Mouse (Mus musculus) intestine, postnatal 0 days (tissue): ENCODE results near the gene Krt42. TPM values are rescaled to one million over a fixed set of nuclear protein-coding genes. Genes with fewer than 3 reads are reported as not detected.

Source experiments
- ATAC-seq: fragments of 200-750 bp; cut with Nextera tagmentation; 2 replicates; pipeline ENCODE4 v1.8.0; 2017; ENCODE audit warnings: mild to moderate bottlenecking, moderate TSS enrichment, moderate library complexity
- H3K27ac ChIP-seq: fragments of 300-500 bp; sonication (generic); 2 replicates; pipeline ENCODE4 v1.5.1; 2014; ENCODE audit warnings: mild to moderate bottlenecking, low read depth, low read length, moderate library complexity
- H3K27me3 ChIP-seq: fragments of 300-500 bp; sonication (generic); replicated peaks from 2 replicates; pipeline ENCODE4 v1.6.1; 2014; ENCODE audit warnings: low read length, mixed read lengths; ENCODE audit not compliant: control insufficient read depth, insufficient read depth
- H3K36me3 ChIP-seq: fragments of 300-500 bp; sonication (generic); 2 replicates; pipeline ENCODE4 v1.6.1; 2014; ENCODE audit warnings: mild to moderate bottlenecking, moderate library complexity; ENCODE audit not compliant: control insufficient read depth, insufficient read depth
- H3K4me1 ChIP-seq: fragments of 300-500 bp; sonication (generic); replicated peaks from 2 replicates; pipeline ENCODE4 v1.6.1; 2014; ENCODE audit warnings: antibody characterized with exemption, low read length, mixed read lengths; ENCODE audit not compliant: control insufficient read depth, insufficient read depth
- H3K4me2 ChIP-seq: fragments of 300-500 bp; sonication (generic); replicated peaks from 2 replicates; pipeline ENCODE4 v1.6.1; 2014; ENCODE audit warnings: low read depth, mild to moderate bottlenecking, moderate library complexity
- H3K4me3 ChIP-seq: fragments of 300-500 bp; sonication (generic); 2 replicates; pipeline ENCODE4 v1.5.1; 2014; ENCODE audit warnings: low read depth, low read length
- H3K9ac ChIP-seq: fragments of 300-500 bp; sonication (generic); 2 replicates; pipeline ENCODE4 v1.6.1; 2014; ENCODE audit warnings: mild to moderate bottlenecking, low read depth, low read length
- H3K9me3 ChIP-seq: fragments of 300-500 bp; sonication (generic); 2 replicates; pipeline ENCODE4 v1.6.1; 2016; ENCODE audit warnings: mixed run types; ENCODE audit not compliant: control insufficient read depth
- CTCF ChIP-seq: sonication (generic); IDR thresholded peaks from 2 replicates; pipeline ENCODE4 v1.5.1; 2016; ENCODE audit warnings: low read depth, mild to moderate bottlenecking, control low read depth, antibody characterized with exemption, moderate library complexity
- WGBS: fragments of 180-500 bp; shearing (Covaris S2); extraction: QIAGEN DNeasy Blood & Tissue Kit; methylation state at CpG from one replicate; pipeline ENCODE4 v1.1.7; 2014; 5-methylcytosine and 5-hydroxymethylcytosine counted together
- polyA plus RNA-seq: library from polyadenylated mRNA; unstranded; fragments of >200 nt; fragmentation: Nextera tagmentation; extraction: Ambion mirVana; gene quantifications from 2 replicates; pipeline ENCODE4 v1.2.1, GENCODE M21; 2015

Gene Krt42
- polyA plus RNA-seq, 1 experiment from 2014 or later: 0.12 TPM

GRCm38 (mm10) chr11:100219304-100219703 is 50.4 kb downstream of the Krt42 start:
- ATAC-seq: no peak
- no peak for TF ChIP-seq CTCF
- 76% methylated on average over 4 of the region's 4 CpGs for WGBS

More at GRCm38 (mm10) chr11:100219304-100219703, 50.4 kb downstream of the Krt42 start:
- Histone ChIP-seq H3K36me3 (no peaks in the 10 kb centered on the region), H3K4me2 (no peak overlapping the region), H3K9ac (no peak overlapping the region), H3K4me1 (no peaks in the 10 kb centered on the region; the same call in 1 of the 2 replicates), H3K27ac (no peak overlapping the region), H3K27me3 (no peaks in the 10 kb centered on the region), H3K9me3 (no peaks in the 10 kb centered on the region), H3K4me3 (no peak overlapping the region)

Other genes starting within 250 kb of the Krt42 start
- gene Krt33b, start 240.0 kb downstream of the Krt42 start, polyA plus RNA-seq: not detected in 2 replicates
- gene Krt34, start 228.3 kb downstream of the Krt42 start, polyA plus RNA-seq: not detected in 2 replicates
- gene Krt31, start 219.3 kb downstream of the Krt42 start, polyA plus RNA-seq: 0.07 TPM in 1 of 2 replicates, not detected in the other
- gene Krt32, start 181.6 kb downstream of the Krt42 start, polyA plus RNA-seq: not detected in 2 replicates
- gene Krt35, start 173.6 kb downstream of the Krt42 start, polyA plus RNA-seq: 0.26 and 0.44 TPM in 2 replicates
- 0.09 and 0.16 TPM in 2 replicates for gene Krt36, start 164.2 kb downstream of the Krt42 start, polyA plus RNA-seq
- not detected in 2 replicates for gene Krt13, start 148.3 kb downstream of the Krt42 start, polyA plus RNA-seq
- 1.2 and 1.5 TPM in 2 replicates for gene Krt15, start 133.9 kb downstream of the Krt42 start, polyA plus RNA-seq
- 491 and 533 TPM in 2 replicates for gene Krt19, start 121.2 kb downstream of the Krt42 start, polyA plus RNA-seq
- not detected in 2 replicates for gene Krt9, start 76.6 kb downstream of the Krt42 start, polyA plus RNA-seq
- gene Krt14, start 62.3 kb downstream of the Krt42 start, polyA plus RNA-seq: 8.9 and 10.0 TPM in 2 replicates
- gene Krt16, start 21.0 kb downstream of the Krt42 start, polyA plus RNA-seq: not detected in 2 replicates
- gene Krt17, start 8.8 kb downstream of the Krt42 start, polyA plus RNA-seq: 5.3 and 7.8 TPM in 2 replicates
- 1,650 and 1,730 TPM in 2 replicates for gene Eif1, start 50.0 kb upstream of the Krt42 start, polyA plus RNA-seq
- 1.1 and 5.0 TPM in 2 replicates for gene Gast, start 64.5 kb upstream of the Krt42 start, polyA plus RNA-seq
- gene Hap1, start 86.3 kb upstream of the Krt42 start, polyA plus RNA-seq: 10.0 and 10.4 TPM in 2 replicates
- gene Jup, start 127.9 kb upstream of the Krt42 start, polyA plus RNA-seq: 102 and 103 TPM in 2 replicates
- gene P3h4, start 145.0 kb upstream of the Krt42 start, polyA plus RNA-seq: 17.0 and 17.2 TPM in 2 replicates
- gene Fkbp10, start 145.8 kb upstream of the Krt42 start, polyA plus RNA-seq: 31.7 and 37.0 TPM in 2 replicates
- 31.6 and 33.0 TPM in 2 replicates for gene Nt5c3b, start 171.9 kb upstream of the Krt42 start, polyA plus RNA-seq
- gene Klhl10, start 172.0 kb upstream of the Krt42 start, polyA plus RNA-seq: 0.13 and 0.14 TPM in 2 replicates
- 1.8 and 1.9 TPM in 2 replicates for gene Klhl11, start 202.9 kb upstream of the Krt42 start, polyA plus RNA-seq